Mouse (Mus musculus) embryonic stem cell, embryonic (primary cell): ENCODE data around the gene Lrrc29.

Experiments
- CTCF ChIA-PET, 4 experiments: fragments of 300-600 bp in 2 of 4; fragments of 350-600 bp in 2 of 4; sonication (Branson Sonifier 250); formaldehyde crosslinking; loops; one replicate each; lab custom pipeline; 2022; ENCODE audit warnings: inconsistent platforms in 2 of 4; lab: Charles Lee
- POLR2A ChIA-PET, 4 experiments: fragments of 300-600 bp in 2 of 4; fragments of 350-600 bp in 2 of 4; sonication (Branson Sonifier 250); formaldehyde crosslinking; loops; one replicate each; lab custom pipeline; 2022; ENCODE audit warnings: antibody characterized with exemption in 4 of 4, inconsistent platforms in 1 of 4; lab: Charles Lee

The Lrrc29 gene

DNA sequence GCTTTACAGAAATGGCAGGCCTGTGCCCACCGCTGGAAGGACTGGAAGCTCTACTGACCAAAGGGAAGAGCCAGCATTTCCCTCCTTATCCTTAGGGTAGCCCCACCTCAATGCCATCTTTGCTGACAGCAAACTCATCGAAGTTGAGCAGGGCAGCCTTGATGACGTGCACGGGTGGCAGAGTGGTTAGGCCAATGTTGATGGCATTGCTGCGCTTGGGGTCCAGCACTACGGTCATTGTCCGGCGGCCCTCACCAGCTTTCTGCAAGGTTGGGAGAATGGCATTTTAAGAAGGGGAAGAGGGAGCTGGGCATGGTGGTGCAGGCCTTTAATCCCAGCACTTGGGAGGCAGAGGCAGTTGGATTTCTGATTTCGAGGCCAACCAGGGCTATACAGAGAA is 5.9 kb upstream of the Lrrc29 start:
- POLR2A ChIA-PET: interaction anchor here in 2 of 4 experiments (0.5 to 2.1 kb wide), 5 partner anchors 8 to 27 kb away, joined by 3 to 5 read pairs (median 3); partner anchors contain the start of genes Fhod1 (in 1 of the 2) and Slc9a5 (in 1 of the 2)
- CTCF ChIA-PET: no interaction called here

GRCm38 (mm10) chr8:105331469-105331868 is 5.4 kb upstream of the Lrrc29 start:
- POLR2A ChIA-PET: interaction anchor here in 2 of 4 experiments (0.6 to 2.1 kb wide), 7 partner anchors 9 to 27 kb away, joined by 3 to 5 read pairs (median 3); partner anchors contain the start of genes Fhod1 (in 2 of the 2) and Slc9a5 (in 1 of the 2)
- CTCF ChIA-PET: no interaction called here

GRCm38 (mm10) chr8:105330325-105330724 is 4.2 kb upstream of the Lrrc29 start:
- CTCF ChIA-PET: no interaction called here
- POLR2A ChIA-PET: interaction anchor here in 2 of 4 experiments (0.7 to 2.1 kb wide), 8 partner anchors 8 to 53 kb away, joined by 3 to 5 read pairs (median 4); partner anchors contain the start of genes Fhod1 (in 2 of the 2) and Slc9a5 (in 1 of the 2)

DNA sequence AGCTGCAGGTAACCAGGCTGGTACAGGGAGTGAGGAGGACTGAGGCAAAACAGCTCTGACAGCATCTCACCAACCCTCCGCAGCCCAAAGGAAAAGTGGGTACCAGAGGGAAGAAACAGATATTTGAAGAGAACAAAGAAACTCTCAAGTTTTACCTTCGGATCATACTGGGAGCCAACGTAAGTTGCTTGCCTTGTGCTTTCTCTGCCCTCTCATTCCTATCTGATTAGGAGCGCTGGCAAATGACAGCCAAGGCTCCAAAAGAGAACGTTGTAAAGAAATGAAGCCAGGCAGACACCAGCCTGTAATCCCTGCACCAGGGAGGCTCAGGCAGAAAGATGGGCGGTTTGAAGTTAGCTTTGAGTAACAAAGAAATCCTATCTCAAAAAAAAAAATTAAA is 890 bp upstream of the Lrrc29 start:
- ChIA-PET POLR2A (interaction anchor here in 3 of 4 experiments (0.7 to 3.9 kb wide), 16 partner anchors 9 to 57 kb away, joined by 3 to 28 read pairs (median 4); partner anchors contain the start of genes E2f4 (in 2 of the 3), Fhod1 (in 2 of the 3), Slc9a5 (in 2 of the 3) and Elmo3 (in 1 of the 3)), CTCF (interaction anchor here in 3 of 4 experiments (0.5 to 2.3 kb wide), 9 partner anchors 9 to 1088 kb away, joined by 3 to 5 read pairs (median 3); partner anchors contain the start of genes Fhod1 (in 1 of the 3) and Zfp90 (in 1 of the 3))

DNA sequence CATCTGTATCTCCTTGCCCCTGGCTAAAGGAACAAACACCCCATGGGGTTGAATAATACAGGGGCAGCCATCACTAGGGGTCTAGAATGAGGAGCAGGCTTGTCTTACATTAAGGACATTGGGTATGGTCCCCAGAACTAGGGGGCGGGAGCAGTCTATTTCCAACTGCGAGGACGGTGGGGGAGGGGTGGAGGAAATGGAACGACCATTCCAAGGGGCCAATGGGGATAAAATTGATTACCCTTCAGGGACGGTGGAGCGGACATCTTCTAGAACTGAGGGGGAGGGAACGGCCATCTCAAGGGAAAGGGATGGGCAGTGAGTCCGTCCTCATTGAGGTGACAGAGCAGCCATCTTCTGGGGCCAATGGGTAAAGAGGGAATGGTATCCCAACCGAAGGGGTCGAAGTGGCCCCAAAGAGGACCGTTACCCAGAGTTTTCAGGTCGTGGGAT is 411 bp downstream of the Lrrc29 start:
- ChIA-PET CTCF (interaction anchor here in 1 of 4 experiments (0.6 kb wide), 1 partner anchor 11 kb away, joined by 3 read pairs; no protein-coding TSS in a partner anchor), POLR2A (interaction anchor here in 3 of 4 experiments (1.0 to 3.9 kb wide), 9 partner anchors 8 to 122 kb away, joined by 3 to 28 read pairs (median 6); partner anchors contain the start of genes E2f4 (in 2 of the 3), Fhod1 (in 1 of the 3) and Slc9a5 (in 1 of the 3))

DNA sequence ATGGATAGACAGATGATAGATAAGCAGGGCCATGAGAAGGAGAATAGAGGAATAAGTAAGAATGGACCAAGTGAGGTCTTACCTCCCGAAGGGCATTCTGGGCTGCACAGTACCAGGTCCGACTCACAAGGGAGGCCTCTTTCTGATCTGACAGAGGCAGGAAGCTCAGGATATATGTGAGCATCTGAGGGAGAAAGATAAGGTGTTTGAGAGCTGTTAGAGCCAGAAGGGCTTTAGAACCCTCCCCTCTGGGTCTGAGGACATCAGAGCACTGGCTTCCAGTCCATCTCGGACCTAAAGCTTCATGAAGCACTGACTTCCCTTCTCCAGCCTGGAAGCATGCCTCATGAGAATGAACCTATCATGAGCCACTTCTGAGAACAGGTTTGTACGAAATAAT is 2.9 kb downstream of the Lrrc29 start:
- POLR2A ChIA-PET: interaction anchor here in 2 of 4 experiments (0.6 to 1.3 kb wide), 3 partner anchors 11 to 18 kb away, joined by 3 to 6 read pairs (median 3); partner anchors contain the start of gene Elmo3 (in 1 of the 2)

DNA sequence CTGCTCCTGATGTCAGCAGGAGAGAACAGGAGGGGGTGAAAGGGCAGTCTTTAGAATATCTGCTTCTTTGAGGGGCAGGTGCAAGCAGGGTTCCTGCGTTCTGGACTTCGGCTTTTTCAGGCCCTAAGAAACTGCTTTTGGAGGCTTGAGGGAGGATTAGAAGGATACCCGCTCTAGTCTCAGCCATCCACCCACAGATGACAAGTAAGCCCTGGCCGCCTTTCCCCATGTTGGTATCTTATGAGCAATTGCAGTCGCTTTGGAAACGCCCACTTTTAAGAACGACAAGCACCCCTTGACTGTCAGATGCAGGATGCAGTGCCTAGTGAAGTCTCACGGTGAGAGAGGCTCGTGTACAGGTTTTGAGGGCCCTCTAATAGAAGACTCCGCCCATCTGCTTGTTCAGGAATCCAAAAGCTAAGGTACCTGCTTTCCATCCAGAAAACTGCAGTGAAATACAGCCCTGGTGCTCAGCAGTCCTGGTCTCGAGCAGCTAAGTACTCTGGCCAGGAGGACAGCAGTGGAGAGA is 7.4 kb downstream of the Lrrc29 start:
- POLR2A ChIA-PET: interaction anchor here in 2 of 4 experiments (1.0 to 1.9 kb wide), 3 partner anchors 11 to 21 kb away, joined by 3 to 5 read pairs (median 3); partner anchors contain the start of gene E2f4 (in 1 of the 2)

More for the DNA sequence above, 2.9 kb downstream of the Lrrc29 start:
- CTCF ChIA-PET: interaction anchor here in 1 of 4 experiments (0.6 kb wide), 2 partner anchors 22 to 35 kb away, joined by 3 to 6 read pairs; no protein-coding TSS in a partner anchor

GRCm38 (mm10) chr8:105317941-105318340 is 8.1 kb downstream of the Lrrc29 start:
- POLR2A ChIA-PET: interaction anchor here in 2 of 4 experiments (0.6 to 2.2 kb wide), 8 partner anchors 9 to 148 kb away, joined by 3 to 6 read pairs (median 4); partner anchors contain the start of genes E2f4 (in 1 of the 2), Lrrc29 (in 1 of the 2) and Tmem208 (in 1 of the 2)
- CTCF ChIA-PET: no interaction called here

More for the DNA sequence above, 7.4 kb downstream of the Lrrc29 start:
- CTCF ChIA-PET: no interaction called here

DNA sequence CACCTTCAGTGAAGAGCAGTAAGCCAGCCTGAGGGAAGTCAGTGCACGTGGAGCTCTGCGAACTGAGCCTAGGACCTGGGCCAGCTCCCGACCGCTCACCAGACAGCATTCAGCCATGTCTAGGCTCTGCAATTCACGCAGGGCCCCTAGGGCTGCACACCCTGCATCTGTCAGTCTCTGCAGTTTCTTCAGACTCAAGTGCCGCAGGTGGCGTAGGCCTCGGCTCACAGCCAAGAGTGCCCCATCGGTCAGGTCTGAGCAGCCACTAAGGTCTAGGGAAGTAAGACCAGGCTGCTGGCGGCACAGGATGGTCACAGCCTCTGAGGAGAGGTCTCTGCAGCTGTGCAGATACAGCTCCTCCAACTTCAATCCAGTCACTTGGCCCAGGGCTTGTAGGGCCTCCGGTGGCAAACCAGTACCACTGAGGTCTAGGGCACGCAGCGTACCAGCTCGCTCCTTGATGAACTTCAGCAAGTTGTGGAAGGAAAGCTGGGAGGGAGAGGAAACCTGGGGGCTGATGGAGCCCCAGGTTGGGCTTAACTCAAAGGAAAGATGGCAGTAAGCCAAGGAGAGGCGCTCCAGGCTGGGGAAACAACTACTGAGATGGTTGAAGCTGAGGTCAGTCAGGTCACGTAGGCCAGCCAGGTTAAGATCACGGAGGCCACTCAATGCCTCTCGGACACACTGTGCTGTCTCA is 10.9 kb downstream of the Lrrc29 start:
- ChIA-PET POLR2A (interaction anchor here in 3 of 4 experiments (0.7 to 2.8 kb wide), 11 partner anchors 9 to 24 kb away, joined by 3 to 7 read pairs (median 4); partner anchors contain the start of gene E2f4 (in 1 of the 3)), CTCF (interaction anchor here in 1 of 4 experiments (0.6 kb wide), 1 partner anchor 24 kb away, joined by 3 read pairs; no protein-coding TSS in a partner anchor)

DNA sequence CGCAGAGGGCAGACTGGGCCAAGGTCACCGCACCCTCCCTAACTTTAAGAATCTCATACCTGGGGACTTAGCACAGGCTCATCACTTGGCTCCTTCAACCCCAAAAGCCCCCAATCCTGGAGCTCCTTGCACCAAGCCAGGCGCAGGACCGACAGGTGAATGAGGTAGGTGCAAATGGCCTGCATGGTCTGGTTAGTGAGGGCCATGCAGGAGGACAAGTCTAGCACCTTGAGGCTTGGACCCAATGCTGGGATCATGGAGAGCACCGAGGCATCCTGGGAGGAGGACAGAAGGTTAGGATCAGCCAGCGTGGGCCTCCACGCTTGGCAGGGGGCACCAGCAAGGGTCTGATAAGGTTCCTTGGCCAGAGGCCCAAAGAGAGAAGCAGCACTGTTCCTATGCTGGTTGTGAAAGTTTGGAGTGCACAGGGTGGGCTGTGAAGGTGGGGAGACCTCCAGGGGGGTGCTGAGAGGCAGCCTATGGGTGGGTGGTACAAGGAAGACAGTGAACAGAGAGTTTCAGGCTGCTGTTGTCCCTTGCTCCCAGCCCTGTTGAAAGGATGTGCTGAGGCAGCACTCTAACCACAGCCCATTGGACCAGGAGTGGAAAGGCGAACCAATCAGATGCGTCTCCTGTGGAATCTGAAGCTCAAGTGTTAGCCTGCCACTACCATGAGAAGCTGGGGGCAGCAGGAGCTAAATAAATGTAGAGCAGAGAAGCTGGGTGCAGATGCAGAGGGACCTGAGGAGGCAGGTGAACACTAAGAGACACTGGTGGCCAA is 12.3 kb downstream of the Lrrc29 start:
- CTCF ChIA-PET: interaction anchor here in 1 of 4 experiments (0.6 kb wide), 1 partner anchor 276 kb away, joined by 6 read pairs; no protein-coding TSS in a partner anchor

DNA sequence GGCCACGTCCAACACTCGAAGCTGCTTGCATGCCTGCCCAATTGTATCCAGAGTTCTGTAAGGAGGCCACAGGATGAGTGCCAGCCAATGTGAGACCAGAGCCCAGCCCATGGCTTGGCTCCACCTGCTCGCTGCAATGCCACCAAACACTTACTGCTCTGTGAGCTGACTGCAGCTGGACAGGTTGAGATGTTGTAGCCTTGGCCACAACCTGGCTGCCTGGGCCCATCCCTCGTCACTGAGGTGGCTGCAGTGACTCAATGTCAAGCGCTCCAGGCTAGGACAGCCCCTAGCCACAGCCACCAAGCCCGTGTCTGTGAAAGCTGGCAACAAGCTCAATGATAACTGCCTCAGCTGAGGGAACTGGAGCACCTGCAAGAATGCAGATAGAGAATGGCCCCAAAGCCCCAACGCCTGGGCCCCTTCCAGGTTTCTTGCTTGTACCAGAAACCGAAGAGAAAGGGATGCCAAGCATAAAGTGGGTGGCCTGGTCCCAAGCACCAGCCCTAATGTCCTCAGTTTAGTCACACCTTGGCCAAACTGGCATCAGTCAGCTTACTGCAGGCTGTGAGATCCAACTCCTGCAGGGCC is 13.1 kb downstream of the Lrrc29 start:
- ChIA-PET CTCF (interaction anchor here in 2 of 4 experiments (0.5 to 0.6 kb wide), 2 partner anchors 35 to 703 kb away, joined by 5 to 8 read pairs; partner anchors contain the start of gene Fhod1 (in 1 of the 2)), POLR2A (interaction anchor here in 2 of 4 experiments (0.5 to 1.8 kb wide), 4 partner anchors 9 to 93 kb away, joined by 3 to 8 read pairs (median 6); partner anchors contain the start of gene Exoc3l (in 1 of the 2))

More for the DNA sequence above, 12.3 kb downstream of the Lrrc29 start:
- POLR2A ChIA-PET: interaction anchor here in 3 of 4 experiments (0.5 to 2.4 kb wide), 6 partner anchors 9 to 508 kb away, joined by 3 to 17 read pairs (median 5); no protein-coding TSS in a partner anchor

DNA sequence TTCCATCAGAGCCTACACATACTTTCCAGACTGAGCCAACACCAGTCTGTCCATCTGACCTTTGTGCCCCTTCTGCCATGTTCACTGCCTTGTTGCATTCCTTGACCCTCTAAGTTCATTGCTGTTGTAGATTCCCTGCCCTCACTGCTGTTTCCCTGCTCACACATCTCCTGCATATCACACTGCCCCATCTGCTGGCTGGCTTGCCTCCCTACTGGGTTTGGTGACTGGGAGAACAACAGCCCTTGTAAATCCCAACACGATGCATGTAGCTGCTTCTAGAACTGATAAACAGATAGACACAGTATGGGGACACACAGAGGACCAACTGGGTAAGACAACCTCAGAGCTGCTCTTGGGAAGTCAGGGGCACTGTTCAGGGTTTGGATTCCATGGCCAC is 14.4 kb downstream of the Lrrc29 start:
- POLR2A ChIA-PET: interaction anchor here in 2 of 4 experiments (0.7 to 1.8 kb wide), 3 partner anchors 13 to 24 kb away, joined by 3 to 8 read pairs (median 4); no protein-coding TSS in a partner anchor

GRCm38 (mm10) chr8:105310118-105310517 is 16.0 kb downstream of the Lrrc29 start:
- ChIA-PET CTCF (interaction anchor here in 1 of 4 experiments (1.2 kb wide), 1 partner anchor 19 kb away, joined by 3 read pairs; no protein-coding TSS in a partner anchor), POLR2A (interaction anchor here in 1 of 4 experiments (0.5 to 1.0 kb wide), 2 partner anchors 21 to 289 kb away, joined by 3 read pairs; partner anchors contain the start of gene 4931428F04Rik)

More for the DNA sequence above, 14.4 kb downstream of the Lrrc29 start:
- CTCF ChIA-PET: no interaction called here

DNA sequence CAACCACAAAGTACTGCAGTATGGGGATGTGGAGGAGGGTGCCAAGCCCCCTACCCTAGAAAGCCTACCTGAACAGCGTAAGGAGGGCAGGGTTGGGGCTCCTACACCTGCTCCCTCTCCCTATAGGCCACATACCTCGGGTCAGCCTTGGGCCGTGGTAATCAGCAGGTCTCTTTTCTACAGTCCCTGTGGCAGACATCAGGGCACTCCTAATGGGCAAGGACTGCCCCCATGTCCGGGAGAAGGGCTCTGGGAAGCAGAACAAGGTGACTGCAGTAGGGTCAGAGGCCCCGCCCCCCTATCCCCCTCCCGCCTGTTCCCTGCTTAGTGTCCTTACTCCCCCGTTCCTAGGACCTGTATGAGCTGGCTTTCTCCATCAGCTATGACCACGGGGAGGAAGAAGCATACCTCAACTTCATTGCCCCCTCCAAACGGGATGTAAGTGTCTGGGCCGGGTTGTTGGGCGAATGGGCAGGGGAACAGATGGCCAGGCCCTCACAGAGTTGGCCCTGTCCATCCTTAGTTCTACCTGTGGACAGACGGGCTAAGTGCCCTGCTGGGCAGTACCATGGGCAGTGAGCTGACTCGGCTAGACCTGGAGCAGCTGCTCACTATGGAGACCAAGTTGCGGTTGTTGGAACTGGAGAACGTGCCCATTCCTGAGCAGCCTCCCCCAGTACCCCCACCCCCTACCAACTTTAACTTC is 16.8 kb downstream of the Lrrc29 start:
- ChIA-PET POLR2A (interaction anchor here in 3 of 4 experiments (0.8 to 1.7 kb wide), 8 partner anchors 10 to 26 kb away, joined by 3 to 5 read pairs (median 4); partner anchors contain the start of genes E2f4 (in 2 of the 3) and 4931428F04Rik (in 1 of the 3)), CTCF (interaction anchor here in 2 of 4 experiments (0.7 to 1.2 kb wide), 3 partner anchors 18 to 65 kb away, joined by 3 read pairs; no protein-coding TSS in a partner anchor)

GRCm38 (mm10) chr8:105308428-105308827 is 17.6 kb downstream of the Lrrc29 start:
- ChIA-PET CTCF (interaction anchor here in 2 of 4 experiments (0.8 to 1.2 kb wide), 3 partner anchors 11 to 18 kb away, joined by 3 read pairs; partner anchors contain the start of gene E2f4 (in 1 of the 2)), POLR2A (interaction anchor here in 3 of 4 experiments (0.8 to 1.7 kb wide), 10 partner anchors 8 to 27 kb away, joined by 3 to 5 read pairs (median 4); partner anchors contain the start of genes E2f4 (in 2 of the 3) and 4931428F04Rik (in 1 of the 3))
